Mouse (Mus musculus): ENCODE results near the gene Hoxa4.
A peak's percentile ranks its signal among the peaks of the same experiment; 100 is the strongest.

Hoxa4 gene

DNA sequence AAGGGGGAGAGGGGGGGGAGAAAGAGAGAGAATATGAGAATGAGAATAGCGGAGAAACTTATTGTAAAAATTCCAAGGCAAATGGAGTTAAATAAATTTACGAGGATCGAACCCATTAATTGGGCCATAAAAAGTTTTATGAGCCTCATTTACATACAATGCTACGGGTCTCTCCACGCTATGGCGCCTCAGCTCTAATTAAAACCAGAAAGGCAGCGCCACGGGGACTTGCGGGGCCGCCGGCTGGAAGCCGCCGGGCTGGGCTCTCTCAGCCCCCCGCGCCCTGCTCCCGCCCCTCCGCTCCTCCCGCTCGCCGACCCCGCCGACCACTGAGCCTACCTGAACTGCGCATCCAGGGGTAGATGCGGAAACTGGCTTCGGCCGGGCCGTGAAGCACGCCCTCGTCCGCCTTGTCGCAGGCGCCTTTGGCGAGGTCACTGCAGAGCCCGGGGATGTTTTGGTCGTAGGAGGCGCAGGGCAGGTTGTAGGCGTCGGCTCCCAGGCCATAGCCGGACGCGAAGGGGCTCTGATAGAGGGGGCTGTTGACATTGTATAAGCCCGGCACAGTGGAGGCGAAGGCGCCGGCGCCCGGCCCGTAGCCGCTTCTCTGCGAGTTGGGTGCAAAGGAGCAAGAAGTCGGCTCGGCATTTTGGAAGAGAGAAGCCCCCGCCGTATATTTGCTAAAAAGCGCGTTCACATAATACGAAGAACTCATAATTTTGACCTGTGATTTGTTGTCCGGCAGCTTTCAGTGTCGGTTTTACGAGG lies 25.3 kb upstream of the Hoxa4 start:
- DNase-seq = peak; percentile 71 to 81

GRCm38 (mm10) chr6:52215771-52216535 lies 24.4 kb upstream of the Hoxa4 start:
- DNase-seq = peak; percentile 66 to 77

DNA sequence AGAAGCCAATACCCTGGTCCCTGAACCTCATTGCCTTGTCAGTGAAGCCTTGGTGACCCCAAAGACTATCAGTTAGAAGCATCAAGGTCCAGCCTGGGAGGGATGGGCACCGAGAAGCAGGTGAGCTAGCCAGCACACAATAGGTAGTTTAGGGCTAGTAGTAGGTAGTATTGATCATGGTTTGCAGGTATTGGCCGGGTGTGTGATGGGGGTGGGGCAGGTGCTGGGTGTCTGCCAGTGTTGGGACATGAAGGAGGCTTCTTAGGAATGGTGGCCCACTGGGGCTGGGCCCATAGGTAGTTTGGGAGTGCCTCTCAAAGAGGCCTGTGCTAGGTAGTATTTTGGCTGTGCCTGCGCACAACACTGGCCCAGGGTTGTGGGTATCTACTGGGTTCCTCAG lies 23.5 kb upstream of the Hoxa4 start:
- DNase-seq = peak; percentile 30 to 32

- peak; percentile 42 to 60 for DNase-seq
Observed at GRCm38 (mm10) chr6:52214271-52214670, 22.7 kb upstream of the Hoxa4 start.

DNA sequence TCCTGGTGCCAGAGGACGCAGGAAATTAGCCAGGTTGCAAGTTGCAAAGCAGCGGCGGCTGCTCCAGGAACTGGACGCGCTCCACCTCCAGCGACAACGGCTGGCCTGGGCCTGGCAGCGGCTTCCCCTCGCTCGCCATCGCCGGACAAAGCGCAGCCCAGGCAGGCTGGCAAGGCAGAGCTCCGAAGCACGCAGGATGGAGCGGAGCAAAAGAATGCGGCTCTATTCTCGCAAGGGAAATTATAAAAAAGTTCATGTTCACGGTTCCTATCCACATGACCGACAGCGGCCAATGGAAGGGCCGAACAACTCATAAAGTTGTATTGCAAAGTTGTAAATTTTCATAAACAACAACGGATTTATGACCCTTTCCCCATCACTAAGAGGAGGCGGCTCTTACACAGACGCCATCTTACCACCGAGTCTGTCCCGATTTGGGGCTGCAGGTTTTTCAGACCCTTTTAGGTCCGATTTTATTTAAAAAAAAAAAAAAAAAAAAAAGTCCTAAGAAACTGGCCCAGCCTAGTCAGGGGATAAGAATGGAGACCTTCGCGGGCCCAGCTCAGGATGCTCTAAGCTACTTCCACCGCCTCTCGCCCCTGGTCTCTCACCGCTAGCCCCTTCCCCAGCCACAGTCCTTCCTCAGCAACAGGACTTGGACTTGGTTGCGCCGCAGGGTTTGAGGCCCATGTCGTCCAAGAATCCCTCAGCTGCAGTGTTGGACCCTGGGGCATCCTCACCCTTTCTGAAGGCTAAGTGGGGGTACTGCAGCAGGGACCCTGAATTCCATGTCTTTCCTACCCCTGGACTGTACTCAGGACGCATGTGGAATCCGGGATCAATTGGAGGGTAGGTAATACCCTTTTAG lies 21.8 kb upstream of the Hoxa4 start, which contains the start of the genes Hoxa3 and Gm28308:
Gene Hoxa3 (minus strand): TSS at position 218 of the 868 bp plus-strand sequence.
Gene Gm28308 (minus strand): TSS at position 221 of the 868 bp plus-strand sequence.
- DNase-seq = peak; percentile 83 to 89

DNA sequence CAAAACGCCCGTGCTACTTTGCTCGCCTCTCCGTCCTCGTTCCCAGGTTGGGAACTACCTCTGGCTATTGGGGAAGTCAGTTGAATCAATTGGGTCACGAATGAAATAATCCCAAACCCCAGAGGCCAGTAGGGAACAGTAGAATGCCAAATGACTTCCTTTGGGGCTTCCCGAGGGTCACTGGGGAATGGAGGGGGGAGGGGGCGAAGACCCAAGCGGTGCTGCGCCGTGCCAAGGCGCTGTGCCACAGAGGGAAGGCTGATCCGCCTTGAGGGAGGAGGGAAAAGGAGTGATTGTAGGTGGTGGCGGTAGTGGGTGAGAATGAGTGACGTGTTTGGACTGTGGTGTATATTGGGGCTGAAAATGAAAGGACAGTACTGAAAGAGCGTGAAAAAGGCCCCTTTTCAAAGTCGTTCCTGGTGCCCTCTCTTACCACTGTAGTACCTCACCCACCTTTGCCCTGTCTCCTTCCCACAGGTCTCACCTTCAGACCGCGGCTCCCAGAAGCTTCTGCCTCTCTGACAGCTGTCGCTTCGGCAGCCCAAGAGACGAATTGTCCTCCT lies 21.1 kb upstream of the Hoxa4 start:
- peak; percentile 71 to 79 for DNase-seq

GRCm38 (mm10) chr6:52211961-52212360 lies 20.4 kb upstream of the Hoxa4 start:
- DNase-seq = peak; percentile 53 to 73

- DNase-seq = peak; percentile 92 to 94
Observed at GRCm38 (mm10) chr6:52211170-52211935, 19.8 kb upstream of the Hoxa4 start.

- peak in 1 of 2 experiments; percentile 43 for DNase-seq
Observed at GRCm38 (mm10) chr6:52209685-52210046, 18.1 kb upstream of the Hoxa4 start.

- peak; percentile 32 to 59 for DNase-seq
Observed at GRCm38 (mm10) chr6:52208868-52209684, 17.5 kb upstream of the Hoxa4 start.

GRCm38 (mm10) chr6:52208072-52208867 lies 16.7 kb upstream of the Hoxa4 start, which contains the start of gene Hoxa6:
Gene Hoxa6 (minus strand): TSS chr6:52208722.
- DNase-seq = peak; percentile 83 to 90

- DNase-seq = no peak
Observed at GRCm38 (mm10) chr6:52207684-52207976, 16.1 kb upstream of the Hoxa4 start.

- DNase-seq = no peak
Observed at GRCm38 (mm10) chr6:52206882-52207683, 15.5 kb upstream of the Hoxa4 start.

DNA sequence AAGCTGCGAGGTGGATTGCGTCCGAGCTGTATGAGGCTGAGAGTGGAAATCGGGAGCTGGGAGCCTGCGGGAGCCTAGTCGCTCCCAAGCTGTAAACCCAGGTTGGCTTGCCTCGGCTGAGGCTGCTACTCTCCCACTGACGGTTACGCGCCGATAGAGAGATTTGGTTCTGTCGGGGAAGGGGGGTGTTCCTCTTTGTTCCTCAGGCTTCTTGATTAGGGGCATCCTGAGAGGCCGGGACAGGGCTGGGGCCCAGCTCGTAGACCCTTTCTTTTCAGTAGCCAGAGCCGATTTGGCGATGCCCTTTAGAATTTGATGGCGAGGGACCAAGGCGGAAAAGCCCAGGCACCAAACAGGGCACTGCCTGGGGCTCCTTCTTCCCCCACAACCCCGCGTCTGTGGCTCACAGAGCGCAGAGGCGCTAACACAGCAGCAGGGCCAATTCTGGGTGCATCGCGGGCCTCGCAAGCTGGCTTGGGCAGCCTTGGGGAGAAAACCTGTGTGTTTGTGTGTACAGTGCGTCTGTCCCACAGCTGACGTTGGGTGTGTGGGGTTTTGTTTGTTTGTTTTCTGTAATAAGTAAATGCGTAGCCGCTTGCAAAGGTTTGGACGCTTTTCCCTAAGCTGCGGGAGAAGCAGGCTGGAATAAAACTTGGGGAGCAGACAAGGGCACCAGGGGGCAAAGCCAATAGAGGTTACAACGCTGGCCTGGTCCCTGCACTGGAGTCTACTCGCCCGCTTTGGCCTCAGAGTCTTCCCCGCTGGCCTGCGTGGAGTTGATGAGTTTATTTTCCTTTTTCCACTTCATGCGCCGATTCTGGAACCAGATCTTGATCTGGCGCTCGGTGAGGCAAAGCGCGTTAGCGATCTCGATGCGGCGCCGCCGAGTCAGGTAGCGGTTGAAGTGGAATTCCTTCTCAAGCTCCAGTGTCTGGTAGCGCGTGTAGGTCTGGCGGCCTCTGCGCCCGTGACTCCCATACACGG lies 14.4 kb upstream of the Hoxa4 start:
- DNase-seq = peak; percentile 58 to 70

GRCm38 (mm10) chr6:52205221-52205620 lies 13.7 kb upstream of the Hoxa4 start:
- peak; percentile 37 to 57 for DNase-seq

GRCm38 (mm10) chr6:52204050-52204752 lies 12.6 kb upstream of the Hoxa4 start, which contains the start of gene Hoxa5:
Gene Hoxa5 (minus strand): TSS chr6:52204587.
- peak; percentile 96 to 97 for DNase-seq

All from kidney, postnatal 4 days (tissue).